Mouse (Mus musculus) liver, adult 2 months (tissue): Measurements from ENCODE around the gene Igfn1.

Source experiments
- CTCF ChIP-seq: fragments of 200-500 bp; IDR thresholded peaks from 2 replicates; pipeline ENCODE4 v1.5.1; 2011; ENCODE audit warnings: low read depth, low read length, control low read depth
- POLR2A ChIP-seq: fragments of 200-500 bp; IDR thresholded peaks from 2 replicates; pipeline ENCODE4 v1.6.1; 2011; ENCODE audit warnings: low read length, control low read depth; ENCODE audit not compliant: insufficient read depth; ENCODE audit errors: extremely low read depth

DNA sequence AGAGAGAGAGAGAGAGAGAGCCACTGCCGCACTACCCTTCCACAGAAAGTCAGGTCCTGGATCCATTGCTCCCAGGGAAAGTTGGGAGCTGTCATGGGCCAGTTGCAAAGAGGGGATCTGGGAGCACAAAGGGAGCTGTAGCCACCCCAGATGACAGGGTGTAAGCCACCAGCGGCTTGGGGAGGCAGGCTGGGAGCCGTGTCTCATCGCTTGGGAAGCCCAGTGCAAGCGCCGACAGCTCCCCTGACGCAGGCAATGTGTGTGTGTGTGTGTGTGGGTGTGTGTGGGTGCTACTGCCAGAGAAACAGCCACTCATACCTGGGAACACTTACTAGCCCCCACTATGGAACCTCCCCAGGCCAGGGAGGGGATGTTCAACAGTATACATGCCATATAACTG lies 64.0 kb downstream of the Igfn1 start:
- no peak for TF ChIP-seq CTCF
- TF ChIP-seq POLR2A, result no peak
